Mouse (Mus musculus) cerebellum, adult 11-12 months (tissue): Measurements from ENCODE around the gene Gkn2.

Experiments
- DNase-seq: peaks from one replicate; pipeline ENCODE4 v3.0.0; 2022

Gene Gkn2

GRCm38 (mm10) chr6:87373057-87373456 is at the start of gene Gkn2:
TSS of gene Gkn2 (plus strand) at chr6:87373357.
- DNase-seq, result no peak

GRCm38 (mm10) chr6:87323381-87323780 is 49.8 kb upstream of the Gkn2 start:
- DNase-seq, result no peak

- no peak for DNase-seq
Measured at GRCm38 (mm10) chr6:87326932-87327331, 46.2 kb upstream of the Gkn2 start.

- no peak for DNase-seq
Measured at GRCm38 (mm10) chr6:87328265-87329173, 44.6 kb upstream of the Gkn2 start.

- DNase-seq, result no peak
Measured at GRCm38 (mm10) chr6:87332380-87332779, 40.8 kb upstream of the Gkn2 start.

- no peak for DNase-seq
Measured at GRCm38 (mm10) chr6:87334361-87335090, 38.6 kb upstream of the Gkn2 start.

GRCm38 (mm10) chr6:87335091-87335934 is 37.8 kb upstream of the Gkn2 start, which contains the start of gene Antxr1:
TSS of gene Antxr1 (minus strand) at chr6:87335821.
- peak; percentile 10 for DNase-seq

- no peak for DNase-seq
Measured at GRCm38 (mm10) chr6:87335935-87336295, 37.2 kb upstream of the Gkn2 start.

- DNase-seq, result no peak
Measured at GRCm38 (mm10) chr6:87350829-87351228, 22.3 kb upstream of the Gkn2 start, which contains the start of gene Gkn1. TSS of gene Gkn1 (minus strand) at chr6:87350942.

- no peak for DNase-seq
Measured at GRCm38 (mm10) chr6:87354441-87354840, 18.7 kb upstream of the Gkn2 start.

GRCm38 (mm10) chr6:87369223-87369622 is 3.9 kb upstream of the Gkn2 start:
- DNase-seq, result no peak

- DNase-seq, result no peak
Measured at GRCm38 (mm10) chr6:87383926-87384691, 11.0 kb downstream of the Gkn2 start.

GRCm38 (mm10) chr6:87384761-87385160 is 11.6 kb downstream of the Gkn2 start:
- DNase-seq, result no peak

- DNase-seq, result peak; percentile 6
Measured at GRCm38 (mm10) chr6:87386203-87386602, 13.0 kb downstream of the Gkn2 start.

GRCm38 (mm10) chr6:87386681-87387080 is 13.5 kb downstream of the Gkn2 start:
- DNase-seq, result no peak

GRCm38 (mm10) chr6:87388877-87389276 is 15.7 kb downstream of the Gkn2 start, which contains the start of gene Gkn3:
TSS of gene Gkn3 (minus strand) at chr6:87388935.
- no peak for DNase-seq

GRCm38 (mm10) chr6:87389455-87389989 is 16.4 kb downstream of the Gkn2 start:
- DNase-seq, result no peak

- no peak for DNase-seq
Measured at GRCm38 (mm10) chr6:87393466-87394205, 20.5 kb downstream of the Gkn2 start.

GRCm38 (mm10) chr6:87394783-87395182 is 21.6 kb downstream of the Gkn2 start:
- DNase-seq, result no peak

- DNase-seq, result peak; percentile 13
Measured at GRCm38 (mm10) chr6:87399137-87399536, 26.0 kb downstream of the Gkn2 start.
